Mouse (Mus musculus) forebrain, embryonic 14.5 days (tissue): ENCODE results near the gene Rps27l. TPM values are rescaled to one million over a fixed set of nuclear protein-coding genes. Genes with fewer than 3 reads are reported as not detected.

Experiments
- ATAC-seq: fragments of 200-750 bp; cut with Nextera tagmentation; 2 replicates; pipeline ENCODE4 v1.8.0; 2017; ENCODE audit warnings: mild to moderate bottlenecking, moderate library complexity
- DNase-seq: peaks from one replicate; pipeline ENCODE4 v3.0.0-alpha.2; 2015; ENCODE audit warnings: low spot score
- H3K27ac ChIP-seq: fragments of 300-500 bp; sonication (generic); 2 replicates; pipeline ENCODE4 v1.5.1; 2014; ENCODE audit warnings: low read depth, mild to moderate bottlenecking, control low read depth, low read length, moderate library complexity
- H3K27me3 ChIP-seq: fragments of 300-500 bp; sonication (generic); replicated peaks from 2 replicates; pipeline ENCODE4 v1.6.1; 2014; ENCODE audit warnings: low read length, control low read depth, mixed read lengths; ENCODE audit not compliant: control insufficient read depth, insufficient read depth
- H3K36me3 ChIP-seq: fragments of 300-500 bp; sonication (generic); 2 replicates; pipeline ENCODE4 v1.6.1; 2014; ENCODE audit warnings: low read length, control low read depth; ENCODE audit not compliant: control insufficient read depth, insufficient read depth
- H3K4me1 ChIP-seq: fragments of 300-500 bp; sonication (generic); 2 replicates; pipeline ENCODE4 v1.6.1; 2014; ENCODE audit warnings: antibody characterized with exemption, low read length, control low read depth; ENCODE audit not compliant: control insufficient read depth, insufficient read depth
- H3K4me2 ChIP-seq: fragments of 300-500 bp; sonication (generic); 2 replicates; pipeline ENCODE4 v1.6.1; 2014; ENCODE audit warnings: mild to moderate bottlenecking, control low read depth, low read length
- H3K4me3 ChIP-seq: fragments of 300-500 bp; sonication (generic); 2 replicates; pipeline ENCODE4 v1.5.1; 2014; ENCODE audit warnings: low read depth, low read length, control low read depth
- H3K9ac ChIP-seq: fragments of 300-500 bp; sonication (generic); 2 replicates; pipeline ENCODE4 v1.6.1; 2014; ENCODE audit warnings: mild to moderate bottlenecking, low read length, control low read depth, moderate library complexity
- H3K9me3 ChIP-seq: fragments of 300-500 bp; sonication (generic); replicated peaks from 2 replicates; pipeline ENCODE4 v1.6.1; 2016; ENCODE audit warnings: low read length, control low read depth, mixed read lengths; ENCODE audit not compliant: control insufficient read depth
- WGBS: fragments of 180-500 bp; shearing (Covaris S2); extraction: QIAGEN DNeasy Blood & Tissue Kit; methylation state at CpG from one replicate; pipeline ENCODE4 v1.1.7; 2014; 5-methylcytosine and 5-hydroxymethylcytosine counted together
- polyA plus RNA-seq: library from polyadenylated mRNA; unstranded; fragments of >200 nt; fragmentation: Nextera tagmentation; extraction: Ambion mirVana; gene quantifications from 2 replicates; pipeline ENCODE4 v1.2.1, GENCODE M21; 2014

The Rps27l gene
- polyA plus RNA-seq, 1 experiment from 2014 or later = 434 TPM

- peaks cover 27% of the 10 kb centered on the region for H3K4me1 ChIP-seq
These were observed 28.0 kb upstream of the Rps27l start for GRCm38 (mm10) chr9:66917892-66918255.

GRCm38 (mm10) chr9:66918672-66919330 lies 27.1 kb upstream of the Rps27l start:
- Histone ChIP-seq H3K27ac (peak overlapping the region; percentile 85), H3K9ac (peak overlapping the region; percentile 89), H3K27me3 (no peaks in the 10 kb centered on the region), H3K4me1 (peaks cover 24% of the 10 kb centered on the region), H3K36me3 (0 out of 2 replicates have a peak, but pooled peaks cover 8% of the 10 kb centered on the region), H3K4me3 (peak overlapping the region; percentile 82), H3K4me2 (peak overlapping the region; percentile 69), H3K9me3 (no peaks in the 10 kb centered on the region)
- no peak for ATAC-seq
- WGBS = 2% methylated on average over 27 of the region's 27 CpGs
- DNase-seq = no peak

More at GRCm38 (mm10) chr9:66917892-66918255, 28.0 kb upstream of the Rps27l start:
- Histone ChIP-seq H3K36me3 (0 out of 2 replicates have a peak, but pooled peaks cover 8% of the 10 kb centered on the region), H3K9ac (no peak overlapping the region), H3K4me2 (peak overlapping the region; percentile 69), H3K4me3 (peak overlapping the region; percentile 82), H3K27me3 (no peaks in the 10 kb centered on the region), H3K9me3 (no peaks in the 10 kb centered on the region), H3K27ac (no peak overlapping the region)
- ATAC-seq (no peak), DNase-seq (no peak)
- WGBS = 76% methylated on average over 1 of the region's 1 CpGs

GRCm38 (mm10) chr9:66919382-66919971 lies 26.4 kb upstream of the Rps27l start, which contains the start of gene Rab8b:
TSS of gene Rab8b (minus strand) at chr9:66919687.
- peak within 1 kb of the TSS; percentile 82 for H3K4me3 ChIP-seq
- no peaks in the 10 kb centered on the region for H3K9me3 ChIP-seq
- peak; percentile 99 for ATAC-seq
- H3K4me2 ChIP-seq = peak within 1 kb of the TSS; percentile 69
- peaks cover 18% of the 10 kb centered on the region for H3K4me1 ChIP-seq
- peak; percentile 98 for DNase-seq
- WGBS = 1% methylated on average over 47 of the region's 49 CpGs
- peak within 1 kb of the TSS; percentile 85 for H3K27ac ChIP-seq
- H3K9ac ChIP-seq = peak within 1 kb of the TSS; percentile 89
- H3K36me3 ChIP-seq = 0 out of 2 replicates have a peak, but pooled peaks cover 8% of the 10 kb centered on the region
- H3K27me3 ChIP-seq = no peaks in the 10 kb centered on the region

GRCm38 (mm10) chr9:66919981-66920380 lies 25.9 kb upstream of the Rps27l start:
- WGBS = under 1% methylated on average over 12 of the region's 14 CpGs
- DNase-seq = peak; percentile 55
- H3K36me3 ChIP-seq = 0 out of 2 replicates have a peak, but pooled peaks cover 7% of the 10 kb centered on the region
- peak; percentile 52 for ATAC-seq
- peak overlapping the region; percentile 82 for H3K4me3 ChIP-seq
- H3K4me1 ChIP-seq = peaks cover 18% of the 10 kb centered on the region
- H3K9me3 ChIP-seq = no peaks in the 10 kb centered on the region
- peak overlapping the region; percentile 63 for H3K27ac ChIP-seq
- peak overlapping the region; percentile 54 for H3K4me2 ChIP-seq
- H3K9ac ChIP-seq = peak overlapping the region; percentile 46
- no peaks in the 10 kb centered on the region for H3K27me3 ChIP-seq

GRCm38 (mm10) chr9:66920488-66921279 lies 25.2 kb upstream of the Rps27l start:
- WGBS = 9% methylated on average over 6 of the region's 6 CpGs
- peak overlapping the region; percentile 54 for H3K4me2 ChIP-seq
- no peak overlapping the region for H3K27ac ChIP-seq
- no peak for DNase-seq
- H3K27me3 ChIP-seq = no peaks in the 10 kb centered on the region
- ATAC-seq = no peak
- peaks cover 18% of the 10 kb centered on the region for H3K4me1 ChIP-seq
- no peak overlapping the region for H3K4me3 ChIP-seq
- no peak overlapping the region for H3K9ac ChIP-seq
- no peaks in the 10 kb centered on the region for H3K9me3 ChIP-seq
- H3K36me3 ChIP-seq = 0 out of 2 replicates have a peak, but pooled peaks cover 5% of the 10 kb centered on the region

- no peak overlapping the region for H3K9ac ChIP-seq
- H3K4me1 ChIP-seq = peaks cover 21% of the 10 kb centered on the region
- no peak overlapping the region for H3K4me3 ChIP-seq
- H3K4me2 ChIP-seq = no peak overlapping the region
- no peak for DNase-seq
- 98% methylated on average over 1 of the region's 1 CpGs for WGBS
- H3K36me3 ChIP-seq = 0 out of 2 replicates have a peak, but pooled peaks cover 4% of the 10 kb centered on the region
- no peak overlapping the region for H3K27ac ChIP-seq
- H3K9me3 ChIP-seq = no peaks in the 10 kb centered on the region
- no peaks in the 10 kb centered on the region for H3K27me3 ChIP-seq
- no peak for ATAC-seq
These were observed 23.8 kb upstream of the Rps27l start for GRCm38 (mm10) chr9:66922076-66922475.

- Histone ChIP-seq H3K4me3 (no peak overlapping the region), H3K27me3 (no peaks in the 10 kb centered on the region)
These were observed 20.0 kb upstream of the Rps27l start for GRCm38 (mm10) chr9:66925853-66926252.

GRCm38 (mm10) chr9:66927696-66928402 lies 18.0 kb upstream of the Rps27l start:
- no peaks in the 10 kb centered on the region for H3K36me3 ChIP-seq
- WGBS = 44% methylated on average over 8 of the region's 8 CpGs
- H3K9me3 ChIP-seq = no peaks in the 10 kb centered on the region
- no peak overlapping the region for H3K4me2 ChIP-seq
- H3K9ac ChIP-seq = no peak overlapping the region
- peak; percentile 88 for DNase-seq
- H3K4me1 ChIP-seq = peaks cover 10% of the 10 kb centered on the region; the same call in 1 of the 2 replicates
- H3K27ac ChIP-seq = peak overlapping the region; percentile 39; the same call in 1 of the 2 replicates
- peak; percentile 72 for ATAC-seq
- no peaks in the 10 kb centered on the region for H3K27me3 ChIP-seq
- H3K4me3 ChIP-seq = no peak overlapping the region

More at GRCm38 (mm10) chr9:66925853-66926252, 20.0 kb upstream of the Rps27l start:
- no peak overlapping the region for H3K9ac ChIP-seq
- no peaks in the 10 kb centered on the region for H3K9me3 ChIP-seq
- DNase-seq = no peak
- WGBS = 87% methylated on average over 3 of the region's 3 CpGs
- no peak overlapping the region for H3K4me2 ChIP-seq
- no peak overlapping the region for H3K27ac ChIP-seq
- H3K36me3 ChIP-seq = no peaks in the 10 kb centered on the region
- H3K4me1 ChIP-seq = peaks cover 12% of the 10 kb centered on the region; the same call in 1 of the 2 replicates
- no peak for ATAC-seq
